Mouse (Mus musculus): ENCODE data around the gene Nphp4.
"Not testable (repeated sequence)": the region's sequence is repeated elsewhere in the genome, so short reads cannot be mapped to it uniquely, and the experiment has no call there.

Gene Nphp4

DNA sequence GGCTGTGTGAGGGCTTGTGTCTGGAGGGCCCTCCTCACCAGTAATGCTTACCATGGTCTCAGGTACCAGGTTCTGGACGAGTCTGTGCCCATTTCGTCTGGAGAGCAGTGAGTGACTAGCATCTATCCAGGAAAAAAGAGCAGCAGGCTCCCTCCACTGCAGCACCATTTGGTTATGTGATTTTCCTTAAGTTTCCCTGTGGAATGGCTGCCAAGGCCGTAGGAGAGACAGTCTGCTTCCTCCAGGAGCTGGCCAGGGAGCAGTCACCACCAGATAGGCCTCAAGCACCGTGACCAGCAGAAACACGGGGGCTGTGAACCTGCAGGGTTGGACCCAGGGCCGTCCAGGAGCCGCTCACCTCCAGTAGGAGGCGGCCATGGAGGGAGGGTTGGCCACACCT is 3.9 kb downstream of the Nphp4 start:
- no peak for DNase-seq

DNA sequence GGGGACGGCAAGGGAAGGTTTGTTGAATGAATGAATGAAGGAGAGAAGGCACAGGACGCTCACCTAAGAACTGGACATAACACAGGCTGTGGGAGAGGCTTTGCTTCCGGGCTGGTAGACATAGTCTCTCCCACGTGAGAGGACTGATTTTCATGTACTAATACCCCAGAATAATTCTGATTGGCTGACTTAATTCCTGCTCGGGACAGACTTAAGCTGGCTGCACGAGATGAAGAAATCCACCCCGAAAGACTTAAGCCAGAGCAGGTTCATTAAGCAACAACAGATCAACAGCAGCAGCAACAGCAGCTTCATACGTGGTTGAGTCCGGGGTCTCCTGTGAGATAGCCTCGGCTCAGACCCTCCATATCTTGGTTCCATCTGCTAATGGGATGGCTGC is 11.5 kb downstream of the Nphp4 start:
- no peak for DNase-seq

DNA sequence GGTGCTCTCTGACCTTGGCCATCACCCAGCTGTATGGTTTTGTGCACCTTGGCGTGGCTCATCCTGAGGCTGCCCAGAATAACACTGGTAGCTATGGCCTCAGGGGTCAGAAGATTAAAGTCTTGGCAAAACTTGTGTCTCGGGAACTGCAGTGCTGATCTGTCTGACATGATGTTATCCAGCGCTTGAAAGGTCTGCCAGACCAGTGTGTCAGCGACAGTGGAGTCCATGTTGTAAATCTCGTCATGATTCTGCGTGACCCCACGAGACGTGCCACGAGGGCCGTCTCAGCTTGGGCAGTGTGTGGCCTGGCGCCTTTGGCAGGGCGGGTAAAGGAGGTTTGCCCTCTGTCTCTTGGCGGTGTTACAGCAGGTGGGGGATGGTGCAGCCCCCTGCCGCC is 13.8 kb downstream of the Nphp4 start:
- no peak for DNase-seq

DNA sequence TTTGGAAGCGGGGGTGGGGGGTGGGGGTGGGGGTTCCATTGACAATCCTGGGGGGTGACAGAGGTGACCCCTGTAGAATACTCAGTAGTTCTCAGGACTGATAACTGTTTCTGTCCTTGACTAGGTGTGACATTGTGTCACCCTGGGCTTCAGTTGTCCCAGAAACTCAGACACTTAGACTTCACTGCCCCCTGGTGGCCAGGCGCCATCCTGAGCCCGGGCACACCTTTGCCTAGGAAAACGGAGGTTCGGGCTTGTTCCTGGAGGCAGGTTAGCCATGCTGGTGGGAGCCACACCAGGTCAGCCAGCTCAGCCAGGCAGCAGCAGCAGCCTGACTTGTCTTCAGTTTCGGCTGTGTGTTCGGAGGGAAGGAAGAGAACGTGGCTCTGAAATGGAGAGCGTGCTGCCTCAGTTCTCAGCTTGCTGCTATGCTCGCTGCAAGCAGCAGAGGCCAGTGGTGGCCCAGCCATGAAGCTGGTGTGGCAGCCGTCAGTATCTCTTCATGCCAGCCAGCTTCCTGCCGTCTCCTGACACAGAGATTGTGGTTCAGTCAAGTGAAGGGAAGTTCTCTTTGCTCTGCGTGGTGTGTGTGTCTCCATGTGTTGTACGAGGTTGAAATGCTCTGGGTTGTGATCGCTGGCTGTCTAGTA is 14.9 kb downstream of the Nphp4 start:
- DNase-seq: peak; percentile 81 to 87

DNA sequence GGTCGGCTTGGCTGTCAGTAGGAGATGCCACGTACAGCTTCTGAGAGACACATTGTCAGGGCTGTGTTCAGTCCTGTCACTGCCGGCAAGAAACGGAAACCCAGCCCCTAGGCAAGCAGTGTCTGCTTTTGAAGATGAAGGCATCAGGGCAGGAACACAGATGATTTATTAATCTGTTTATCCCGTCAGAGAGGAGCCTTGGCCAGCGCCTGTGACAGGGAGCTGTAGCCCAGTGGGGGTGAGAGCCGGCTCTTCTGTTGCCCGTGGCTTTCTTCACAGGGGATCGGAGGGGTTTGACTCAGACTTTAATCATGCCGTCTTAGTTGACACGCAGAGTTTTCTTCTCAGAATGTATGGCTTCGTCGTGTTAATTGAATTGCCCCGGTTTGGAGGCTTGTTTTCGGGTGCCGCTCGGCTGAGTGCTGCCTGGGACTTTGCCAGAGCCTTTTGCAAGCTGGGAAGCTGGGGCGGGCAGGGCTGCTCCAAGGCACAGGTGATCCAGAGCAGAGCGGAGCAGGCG is 17.9 kb downstream of the Nphp4 start:
- no peak for DNase-seq

DNA sequence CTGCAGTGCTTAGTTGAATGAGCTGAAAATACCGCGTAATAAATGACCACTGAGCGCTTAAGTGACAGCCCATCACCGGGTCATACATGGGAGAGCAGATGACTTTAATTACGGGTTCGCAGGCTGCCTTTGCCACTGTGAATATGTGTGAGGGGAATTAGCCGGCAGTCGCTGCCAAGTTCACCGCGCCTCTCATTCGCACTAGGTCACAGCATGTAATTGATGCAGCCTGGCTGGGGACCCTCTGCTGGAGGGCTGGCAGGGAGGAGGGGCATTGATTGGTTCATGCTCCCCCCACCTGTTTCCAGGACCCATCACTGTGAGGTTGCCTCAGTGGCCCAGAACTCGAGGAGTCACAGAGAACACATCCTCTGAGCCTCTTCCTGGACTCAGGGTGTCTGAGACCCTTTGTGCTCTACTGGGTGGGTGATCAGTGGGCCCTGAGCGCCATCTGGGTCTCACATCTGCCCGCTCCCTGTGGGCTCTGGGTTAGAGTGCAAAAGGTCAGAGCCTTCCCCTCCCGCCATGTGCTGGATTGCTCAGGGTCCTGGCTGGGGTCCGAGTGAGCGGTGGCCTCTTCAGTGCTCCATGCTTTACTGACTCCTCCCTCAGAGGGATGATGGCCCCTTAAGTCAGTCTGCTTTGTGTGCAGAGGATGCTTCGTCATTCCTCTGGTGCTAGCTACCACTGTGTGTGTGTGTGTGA is 35.9 kb downstream of the Nphp4 start:
- no peak for DNase-seq

DNA sequence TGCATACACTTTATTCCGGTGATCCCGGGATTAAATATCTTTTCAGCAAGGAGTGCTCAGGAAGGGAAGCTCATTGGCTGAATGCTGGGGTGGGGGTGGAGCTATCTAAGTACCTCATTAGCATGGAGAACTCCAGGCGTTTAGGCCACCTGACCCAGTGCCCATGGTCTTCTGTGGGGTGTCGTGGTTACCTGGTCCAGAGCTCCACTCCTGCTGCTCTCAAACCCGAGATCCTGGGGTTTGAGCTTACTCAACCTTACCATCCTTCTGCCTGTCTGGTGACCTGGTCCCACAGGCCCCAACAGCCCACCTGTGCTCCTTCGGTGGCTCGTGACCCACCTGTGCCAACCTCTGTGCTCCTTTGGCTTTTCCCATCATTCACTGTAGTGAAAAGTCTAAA is 38.4 kb downstream of the Nphp4 start:
- no peak for DNase-seq

DNA sequence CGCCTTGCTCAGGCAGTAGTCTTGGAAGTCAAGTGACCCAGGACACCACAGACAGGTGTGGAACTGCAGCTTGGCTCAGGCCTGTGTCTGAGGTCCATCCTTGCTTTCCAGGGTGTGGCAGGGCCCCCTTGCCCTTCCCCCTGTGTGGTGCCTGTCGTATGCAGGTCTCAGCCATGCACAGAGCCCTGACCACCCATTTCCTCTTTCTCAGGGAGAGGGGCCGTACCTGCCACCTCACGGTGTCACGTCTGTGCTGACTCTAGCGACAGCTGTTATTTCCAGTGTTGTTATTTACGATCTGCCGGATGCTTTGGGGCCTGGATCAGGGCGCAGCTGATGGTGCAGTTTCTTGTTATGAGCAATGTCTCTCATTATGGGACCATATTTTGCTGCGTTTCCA is 42.6 kb downstream of the Nphp4 start:
- no peak for DNase-seq

DNA sequence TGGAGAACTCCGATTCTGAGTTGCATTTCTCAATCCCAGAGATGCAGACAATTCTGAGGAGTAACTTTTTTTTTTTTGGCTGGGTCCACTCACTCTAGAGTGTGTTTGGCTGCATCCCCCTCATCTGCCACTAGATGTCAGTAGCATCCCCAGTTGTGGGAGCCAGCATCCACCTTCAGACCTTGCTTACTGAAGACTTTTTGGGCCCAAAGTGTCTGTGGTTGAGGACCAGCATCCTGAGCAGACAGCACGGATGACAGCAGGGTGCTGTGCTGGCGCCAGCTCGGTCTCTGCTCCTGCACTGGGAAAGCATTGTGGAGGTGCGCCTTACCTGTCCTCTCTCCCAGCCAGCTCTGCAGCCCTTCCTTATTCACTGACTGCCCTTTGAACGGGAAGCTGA is 43.6 kb downstream of the Nphp4 start:
- peak; percentile 45 to 59 for DNase-seq

DNA sequence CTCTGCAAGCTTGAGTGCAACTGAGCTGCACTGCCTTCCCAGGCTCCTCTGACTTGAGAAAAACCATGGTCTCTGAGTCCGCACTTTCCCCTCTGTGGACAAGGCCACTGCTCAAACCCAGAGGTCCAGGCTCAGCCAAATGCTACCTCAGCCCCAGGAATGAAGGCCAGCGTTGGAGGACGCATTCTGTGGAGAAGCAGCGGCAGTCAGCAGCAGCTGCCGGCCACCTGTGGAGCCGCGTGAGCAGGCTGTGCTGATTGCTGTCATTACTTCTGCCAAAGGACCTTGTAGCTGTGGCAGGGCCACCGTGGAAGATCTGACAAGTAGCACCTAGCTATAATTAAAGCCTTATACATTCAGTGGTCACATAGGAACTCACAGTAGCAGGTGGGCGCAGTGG is 56.4 kb downstream of the Nphp4 start:
- no peak for DNase-seq

DNA sequence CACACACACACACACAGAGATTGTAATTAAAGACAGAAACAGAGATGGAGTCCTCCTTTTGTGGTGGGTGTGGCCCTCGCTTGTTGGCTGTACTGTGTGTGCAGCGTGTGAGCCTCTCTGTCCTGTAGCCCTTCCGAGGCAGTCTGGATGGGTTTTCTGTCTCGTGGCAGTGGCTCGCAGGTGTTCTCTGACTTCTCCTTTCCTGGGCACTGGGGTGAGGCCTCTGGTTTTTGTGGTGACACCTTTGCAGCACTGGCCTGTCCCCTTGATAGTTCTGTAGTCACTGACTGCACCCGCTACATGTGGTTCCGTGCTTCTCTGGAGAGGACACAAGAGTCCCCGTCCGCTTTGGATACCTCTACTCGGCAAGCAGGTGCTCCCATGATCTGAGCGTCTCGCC is 63.2 kb downstream of the Nphp4 start:
- DNase-seq: no peak

DNA sequence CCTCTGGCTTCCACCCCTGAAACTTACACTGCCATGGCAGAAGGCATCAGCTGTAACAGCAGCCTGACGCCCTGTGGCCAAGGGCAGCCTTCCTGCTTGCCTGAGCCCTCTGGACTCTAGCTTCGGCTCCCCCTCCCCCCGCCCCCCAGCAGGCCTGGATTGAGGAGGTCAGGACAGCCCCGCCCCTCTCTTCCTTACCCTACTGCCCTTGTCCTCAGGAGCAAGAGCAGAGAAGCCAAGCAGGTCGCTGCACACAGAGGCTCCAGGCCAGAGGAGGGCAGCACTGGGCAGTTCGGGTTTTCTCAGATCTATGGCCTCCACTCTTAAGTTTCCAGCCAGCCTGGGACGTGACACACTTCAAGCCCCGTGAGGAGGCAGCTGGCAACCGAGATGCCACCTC is 64.7 kb downstream of the Nphp4 start:
- no peak for DNase-seq

DNA sequence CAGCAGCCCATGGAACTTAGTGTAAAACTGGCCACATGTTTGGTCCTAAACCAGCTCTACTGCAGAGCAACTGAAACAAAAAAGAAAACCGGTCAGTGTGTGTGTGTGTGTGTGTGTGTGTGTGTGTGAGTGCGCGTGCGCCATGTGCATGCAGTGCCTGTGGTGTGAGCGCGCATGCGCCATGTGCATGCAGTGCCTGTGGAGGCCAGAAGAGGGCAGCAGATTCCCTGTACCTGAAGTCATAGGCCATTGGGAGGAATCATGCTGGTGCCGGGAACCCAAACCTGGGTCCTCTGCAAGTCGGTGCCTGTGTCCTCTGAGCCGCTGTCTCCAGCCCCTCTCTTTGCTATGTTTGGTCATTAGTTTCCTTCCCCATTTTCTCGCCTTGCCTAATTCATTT is 65.9 kb downstream of the Nphp4 start:
- DNase-seq: no peak

DNA sequence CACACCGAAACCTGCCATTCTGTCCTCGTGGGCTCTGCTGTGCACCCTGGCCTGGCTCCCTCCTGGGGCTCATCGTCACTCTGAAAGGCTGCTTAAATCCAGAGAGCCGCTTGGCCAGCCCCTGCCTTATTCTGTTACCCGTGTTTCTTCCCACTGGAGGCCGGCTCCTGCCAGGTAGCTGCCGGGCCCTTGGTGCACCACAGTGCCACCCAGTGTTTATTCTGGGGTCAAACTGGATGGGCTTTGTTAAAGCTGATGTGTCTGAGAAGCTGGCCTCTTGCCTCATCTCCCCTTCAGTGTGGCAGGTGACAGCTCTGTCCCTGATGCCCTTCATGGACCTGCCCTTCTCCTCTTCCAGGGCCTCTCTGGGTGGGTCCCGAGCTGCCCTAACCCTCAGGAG is 70.0 kb downstream of the Nphp4 start:
- DNase-seq: no peak

DNA sequence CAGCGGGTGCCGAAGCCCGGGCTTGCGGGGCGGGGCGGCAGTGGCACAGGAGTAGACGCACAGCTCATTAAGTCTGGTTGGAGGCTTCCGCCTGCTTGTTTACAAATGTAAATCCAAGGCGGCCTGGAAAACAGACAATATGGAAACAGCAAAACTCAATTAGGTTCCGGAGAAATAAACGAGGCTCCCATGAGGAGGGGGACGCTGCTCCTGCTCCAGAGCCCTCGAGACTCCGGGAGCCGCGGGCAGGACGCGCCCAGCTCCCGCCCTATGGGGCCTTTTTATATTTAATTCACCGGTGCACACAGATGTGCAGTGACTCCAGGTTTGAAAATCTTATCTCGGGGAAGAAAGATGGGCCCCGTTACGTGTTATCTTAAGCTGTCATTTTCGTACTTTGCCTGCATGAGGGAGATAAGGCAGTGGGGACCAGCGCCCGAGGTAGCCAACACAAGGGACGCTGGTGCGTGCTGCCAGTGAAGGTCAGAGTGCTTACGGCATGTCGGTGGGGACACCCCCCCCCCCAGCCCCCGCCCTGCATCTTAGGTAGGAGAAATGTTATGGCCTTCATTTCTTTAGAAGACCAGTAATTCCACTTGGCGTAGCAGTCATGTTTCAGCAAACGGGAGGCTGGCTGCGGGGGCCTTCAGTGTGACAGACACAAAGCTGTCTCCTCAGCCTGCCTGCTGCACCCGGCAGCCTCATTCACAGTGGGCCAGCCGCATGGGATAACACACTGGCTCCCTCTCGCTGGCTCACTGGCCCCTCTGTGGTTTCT is 71.6 kb downstream of the Nphp4 start:
- no peak for DNase-seq

DNA sequence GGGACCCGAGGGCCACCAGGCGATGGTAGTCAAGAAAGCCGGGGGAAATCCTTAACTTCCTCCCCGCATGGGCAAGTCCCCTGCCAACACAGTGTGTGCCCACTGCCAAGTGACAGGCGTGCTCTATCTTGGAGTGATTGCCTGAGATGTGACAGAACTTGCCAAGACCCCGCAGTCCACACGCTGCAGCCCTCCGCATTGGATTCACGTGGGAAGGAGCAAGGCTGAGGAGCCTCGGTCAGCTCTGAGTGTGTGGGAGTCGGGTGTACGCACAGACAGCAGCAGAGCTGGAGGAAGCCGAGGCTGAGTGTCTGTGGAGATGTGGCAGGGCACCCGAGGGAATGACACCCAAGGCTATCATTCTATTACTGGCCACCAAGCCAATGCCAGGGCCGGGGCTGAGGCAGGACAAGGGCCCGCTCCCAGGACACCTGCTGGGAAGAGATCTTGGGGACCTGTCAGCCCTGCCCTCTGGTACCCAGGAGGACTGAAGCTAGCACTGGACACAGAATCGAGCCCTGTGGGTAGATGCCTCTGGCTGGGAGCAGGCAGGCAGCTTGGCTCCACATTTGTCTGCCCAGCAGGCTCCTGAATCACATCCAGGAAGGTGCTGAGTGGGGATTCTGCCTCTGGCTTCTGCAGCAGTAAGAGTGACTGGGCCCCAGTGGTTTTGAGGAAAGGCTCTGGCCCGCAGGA is 73.1 kb downstream of the Nphp4 start:
- DNase-seq: no peak

DNA sequence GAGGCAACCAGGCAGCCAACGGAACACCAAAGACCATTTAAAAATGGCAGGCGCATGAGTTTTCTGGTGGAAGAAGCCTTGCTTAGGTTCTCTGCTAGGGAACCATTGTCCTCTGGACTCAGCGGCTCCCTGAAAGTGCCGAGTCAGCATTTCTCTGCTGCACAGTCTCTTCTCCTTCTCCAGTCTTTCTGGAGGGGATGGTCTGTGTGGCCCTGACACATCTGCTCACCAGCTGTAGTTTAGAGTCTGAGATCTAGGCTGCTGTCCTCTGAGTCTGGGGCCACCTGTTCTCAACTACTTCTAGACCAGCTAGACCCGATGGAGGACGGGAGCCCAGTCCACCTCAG is 73.7 kb downstream of the Nphp4 start:
- no peak for DNase-seq

DNA sequence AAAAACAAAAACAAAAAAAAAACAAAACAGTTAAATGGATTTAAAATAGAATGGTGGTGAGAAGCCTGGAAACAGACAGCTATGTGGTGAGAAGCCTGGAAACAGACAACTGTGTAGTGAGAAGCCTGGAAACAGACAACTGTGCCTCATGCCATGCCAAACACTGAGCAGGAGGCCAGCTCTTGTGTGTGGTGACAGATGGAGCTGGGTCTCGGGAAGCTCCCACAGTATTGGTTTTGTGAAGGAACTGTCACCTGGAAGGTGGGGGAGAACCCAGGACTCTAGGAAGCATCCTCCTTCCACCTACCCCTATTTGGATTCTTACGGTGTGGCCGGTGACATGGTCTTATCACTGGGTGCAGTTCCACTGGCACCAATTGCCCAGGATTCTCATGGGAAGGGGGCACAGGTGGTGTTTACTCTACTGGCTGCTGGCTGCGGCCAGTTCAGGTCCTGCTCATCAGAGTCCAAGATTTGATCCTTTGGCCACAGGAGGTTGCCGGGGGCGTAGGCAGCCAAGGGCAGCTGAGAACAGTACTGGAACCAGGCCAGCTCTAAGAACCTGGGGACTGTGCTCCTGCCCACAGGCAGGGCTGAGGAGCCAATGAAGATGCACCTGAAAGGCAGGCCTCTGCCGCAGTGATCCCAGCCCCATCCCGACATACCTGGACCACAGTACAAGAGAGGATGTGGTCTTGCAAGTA is 77.2 kb downstream of the Nphp4 start:
- DNase-seq: no peak

DNA sequence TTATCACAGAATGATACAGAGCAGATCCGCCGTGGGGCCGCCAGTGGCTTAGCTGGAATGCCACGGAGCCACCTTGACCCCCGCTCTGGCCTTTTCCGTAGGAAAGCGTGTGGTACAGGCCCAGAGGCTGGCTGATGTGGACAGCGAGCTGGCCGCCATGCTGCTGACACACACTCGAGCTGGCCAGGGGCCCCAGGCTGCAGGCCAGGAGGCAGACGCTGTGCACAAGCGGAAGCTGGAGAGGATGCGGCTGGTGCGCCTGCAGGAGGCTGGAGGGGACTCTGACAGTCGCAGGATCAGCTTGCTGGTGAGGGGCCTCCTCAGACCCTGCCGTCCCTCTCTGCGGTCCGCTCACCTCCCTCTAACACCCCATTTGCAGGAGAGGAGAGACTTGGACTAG is 77.9 kb downstream of the Nphp4 start:
- no peak for DNase-seq

DNA sequence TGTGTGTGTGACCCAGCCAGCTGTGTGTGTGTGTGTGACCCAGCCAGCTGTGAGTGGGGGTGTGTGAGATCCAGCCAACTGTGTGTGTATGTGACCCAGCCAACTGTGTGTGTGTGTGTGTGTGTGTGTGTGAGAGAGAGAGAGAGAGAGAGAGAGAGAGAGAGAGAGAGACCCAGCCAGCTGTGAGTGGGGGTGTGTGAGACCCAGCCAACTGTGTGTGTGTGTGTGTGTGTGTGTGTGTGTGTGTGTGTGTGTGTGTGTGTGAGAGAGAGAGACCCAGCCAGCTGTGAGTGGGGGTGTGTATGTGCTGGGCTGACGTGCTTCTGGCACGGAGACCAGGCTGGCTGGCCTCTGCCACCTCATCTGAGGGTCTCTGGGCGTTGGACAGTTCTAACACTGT is 79.3 kb downstream of the Nphp4 start:
- DNase-seq: not testable (repeated sequence)

DNA sequence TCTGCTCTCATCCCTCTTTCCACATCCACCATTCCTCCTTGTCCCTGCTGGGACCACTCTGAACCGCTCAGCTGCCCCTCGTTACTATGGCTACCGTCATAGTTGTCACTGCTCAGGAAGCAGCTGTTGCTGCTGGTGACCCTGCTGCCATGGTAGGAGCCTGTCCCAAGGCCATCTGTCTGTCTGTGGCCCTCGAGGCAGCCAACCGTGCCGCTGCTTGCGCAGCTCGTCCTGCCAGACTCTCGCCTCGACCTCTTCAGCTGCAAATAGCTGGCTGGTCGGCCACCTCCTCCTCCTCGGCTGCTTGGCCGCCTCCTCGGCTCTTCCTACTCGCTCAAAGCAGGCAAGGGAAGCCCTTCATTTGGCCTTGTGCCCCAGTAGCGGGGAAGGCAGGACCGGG is 81.7 kb downstream of the Nphp4 start:
- DNase-seq: no peak

DNA sequence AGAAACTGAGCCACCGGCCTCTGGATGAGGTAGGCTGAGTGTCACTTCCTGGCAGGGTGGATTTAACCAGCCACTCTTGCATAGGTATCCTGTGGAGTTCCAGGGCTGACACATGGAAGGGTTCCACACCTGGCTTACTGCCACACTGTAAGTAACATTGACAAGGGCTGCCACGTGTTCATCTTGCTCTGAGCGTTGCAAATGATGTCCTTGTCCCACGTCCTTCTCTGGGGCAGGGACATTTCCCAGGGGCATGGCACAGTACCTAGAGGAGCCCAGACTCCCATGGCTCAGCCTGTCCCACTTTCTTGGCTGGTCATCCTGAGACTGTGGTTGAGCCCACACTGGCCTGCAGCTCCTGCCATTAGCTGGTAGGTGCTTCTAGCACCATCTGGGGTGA is 91.5 kb downstream of the Nphp4 start:
- no peak for DNase-seq
